Mouse (Mus musculus) embryonic fibroblast, embryonic 13.5 days (primary cell): ENCODE measurements around the gene Gm28308. TPM values are rescaled to one million over a fixed set of nuclear protein-coding genes. Genes with fewer than 3 reads are reported as not detected.

Experiments used
- H3K27ac ChIP-seq: 2 replicates; pipeline ENCODE4 v1.5.1; 2012; ENCODE audit warnings: low read length, control low read depth, inconsistent platforms; ENCODE audit not compliant: insufficient read depth
- H3K4me1 ChIP-seq: 2 replicates; pipeline ENCODE4 v1.6.1; 2011; ENCODE audit warnings: low read length; ENCODE audit not compliant: control insufficient read depth, insufficient read depth
- H3K4me3 ChIP-seq: 2 replicates; pipeline ENCODE4 v1.5.1; 2011; ENCODE audit warnings: mild to moderate bottlenecking, control low read depth, low read length; ENCODE audit not compliant: insufficient read depth
- CTCF ChIP-seq: IDR thresholded peaks from 2 replicates; pipeline ENCODE4 v1.5.1; 2011; ENCODE audit warnings: mild to moderate bottlenecking, control low read depth, low read length, moderate library complexity, borderline replicate concordance; ENCODE audit not compliant: insufficient read depth
- POLR2A ChIP-seq: IDR thresholded peaks from 2 replicates; pipeline ENCODE4 v1.6.1; 2011; ENCODE audit warnings: low read depth, mild to moderate bottlenecking, control low read depth, low read length, moderate library complexity
- polyA plus RNA-seq: library from polyadenylated mRNA; stranded (reverse); fragments of >200 nt; gene quantifications from 2 replicates; pipeline ENCODE4 v1.2.4, GENCODE M21; 2011; ENCODE audit warnings: low read depth; ENCODE audit not compliant: missing spikeins, insufficient read length

Gm28308 gene
- polyA plus RNA-seq, 1 experiment = not detected

DNA sequence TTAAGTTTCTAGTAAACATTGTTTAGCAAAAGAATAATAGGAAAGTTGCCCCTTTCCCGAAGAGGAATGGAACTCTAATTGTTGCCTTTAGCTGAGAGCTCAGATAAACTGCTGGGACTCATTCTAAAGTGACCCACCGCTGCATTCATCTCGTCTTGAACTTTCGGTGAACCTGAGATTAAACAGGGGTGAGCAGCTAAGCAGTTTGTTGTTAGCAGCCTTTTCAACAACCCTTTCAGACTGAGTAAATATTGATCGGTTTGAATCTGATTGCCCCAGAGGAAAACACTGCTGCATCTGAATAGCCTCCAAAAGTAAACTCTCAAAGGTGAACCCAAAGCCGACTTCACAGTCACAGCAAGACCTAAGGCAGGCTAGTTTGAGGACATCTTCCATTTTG, 59.9 kb downstream of the Gm28308 start:
- Histone ChIP-seq H3K4me1 (0 out of 2 replicates have a peak, but pooled peaks cover 4% of the 10 kb centered on the region), H3K4me3 (no peak overlapping the region), H3K27ac (no peak overlapping the region)
- TF ChIP-seq CTCF (no peak), POLR2A (no peak)

DNA sequence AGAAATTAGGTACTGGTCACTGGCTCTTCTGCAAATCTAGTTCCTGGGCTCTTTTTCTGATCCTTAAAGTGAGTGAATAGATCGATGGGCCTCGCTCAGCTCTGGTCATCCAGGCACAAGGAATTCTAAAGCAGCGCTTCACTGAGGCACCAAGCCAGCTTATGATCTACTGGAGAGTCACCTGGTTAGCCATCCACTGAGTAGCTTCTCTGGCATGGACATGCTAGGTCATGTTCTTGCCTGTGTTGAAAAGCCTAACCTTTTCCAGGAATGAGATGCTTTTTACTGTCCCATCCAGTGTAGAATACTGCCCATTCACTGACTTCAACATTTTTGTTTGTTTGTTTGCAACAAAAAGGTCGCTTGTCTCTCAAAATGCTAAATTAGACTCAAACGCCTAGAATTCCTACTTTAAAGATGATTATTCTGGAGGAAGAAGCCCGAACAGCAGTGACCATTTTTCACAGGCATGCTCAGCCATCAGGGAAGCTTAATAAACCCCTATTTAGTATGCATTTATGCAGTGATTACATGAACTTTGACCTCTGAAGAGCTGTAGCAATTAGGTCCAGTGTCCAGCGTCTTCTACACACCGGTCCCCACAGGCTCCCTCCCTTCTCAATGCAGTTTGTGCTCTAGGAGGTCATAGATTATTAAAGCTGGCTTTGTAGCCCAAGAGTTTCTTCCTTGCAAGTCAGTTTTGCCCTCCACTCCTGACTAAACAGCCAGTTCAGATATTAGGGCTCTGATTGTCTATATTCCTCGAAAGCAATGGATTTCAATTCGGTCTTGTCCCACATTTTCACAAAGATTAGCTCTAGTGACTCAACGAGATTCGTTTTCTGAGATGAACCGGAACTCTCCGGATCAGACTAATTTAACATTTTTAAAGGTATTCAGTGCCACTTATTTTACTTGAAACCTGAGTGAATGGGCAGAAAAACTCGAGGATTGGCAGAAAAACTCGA, 60.6 kb downstream of the Gm28308 start:
- no peak for TF ChIP-seq CTCF
- no peak for TF ChIP-seq POLR2A
- Histone ChIP-seq H3K4me3 (no peak overlapping the region), H3K4me1 (0 out of 2 replicates have a peak, but pooled peaks cover 4% of the 10 kb centered on the region), H3K27ac (no peak overlapping the region)

DNA sequence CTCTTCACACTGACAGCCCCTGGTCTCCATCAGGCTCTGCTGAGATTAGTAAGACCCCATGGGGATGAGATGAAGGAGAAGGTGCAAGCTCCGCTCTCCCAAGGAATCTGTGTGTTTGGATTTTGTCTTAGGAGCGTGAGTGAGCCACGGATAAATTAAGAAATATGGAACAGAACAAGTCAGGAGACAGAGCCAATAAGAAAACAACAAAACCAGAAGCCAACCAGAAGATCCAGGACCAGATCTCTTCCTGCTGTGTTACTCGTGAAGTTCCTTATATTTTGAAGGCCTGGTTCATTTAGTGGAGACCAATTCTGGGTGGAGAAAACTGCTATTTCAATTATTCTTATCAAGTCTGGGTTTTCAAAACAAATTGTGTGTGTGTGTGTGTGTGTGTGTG, 61.6 kb downstream of the Gm28308 start:
- no peak overlapping the region for H3K4me3 ChIP-seq
- H3K27ac ChIP-seq = no peak overlapping the region
- no peak for TF ChIP-seq POLR2A
- TF ChIP-seq CTCF = no peak
- H3K4me1 ChIP-seq = 0 out of 2 replicates have a peak, but pooled peaks cover 4% of the 10 kb centered on the region

DNA sequence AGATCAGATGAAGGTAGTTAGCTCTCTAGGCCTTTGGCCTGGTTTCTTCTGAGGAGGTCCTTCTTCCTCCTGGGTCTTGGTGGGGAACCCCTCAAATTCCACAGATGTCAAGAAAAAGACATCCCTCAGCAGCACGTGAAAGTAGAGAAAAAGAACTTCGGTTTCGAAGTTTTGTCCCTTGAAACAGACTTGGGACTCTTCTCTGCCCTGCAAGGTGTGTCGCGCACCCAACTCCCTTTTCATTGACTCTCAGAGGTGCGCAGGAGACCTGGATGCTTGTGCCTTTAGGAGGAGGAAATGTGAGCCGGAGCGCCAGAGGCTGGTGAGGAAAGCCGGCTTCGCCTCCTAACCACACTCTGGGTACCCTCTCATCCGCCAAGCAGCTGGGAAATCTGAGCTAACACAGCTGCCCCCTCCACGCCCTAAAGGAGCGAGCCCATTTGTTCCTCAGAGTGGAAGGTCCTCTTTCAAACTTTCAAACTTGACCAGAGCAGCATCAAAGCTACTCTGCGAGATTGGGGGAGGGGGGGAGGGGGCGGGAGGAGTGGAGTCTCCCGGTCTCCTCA, 62.7 kb downstream of the Gm28308 start:
- Histone ChIP-seq H3K4me3 (no peak overlapping the region), H3K4me1 (0 out of 2 replicates have a peak, but pooled peaks cover 4% of the 10 kb centered on the region), H3K27ac (no peak overlapping the region)
- TF ChIP-seq POLR2A (no peak), CTCF (no peak)

DNA sequence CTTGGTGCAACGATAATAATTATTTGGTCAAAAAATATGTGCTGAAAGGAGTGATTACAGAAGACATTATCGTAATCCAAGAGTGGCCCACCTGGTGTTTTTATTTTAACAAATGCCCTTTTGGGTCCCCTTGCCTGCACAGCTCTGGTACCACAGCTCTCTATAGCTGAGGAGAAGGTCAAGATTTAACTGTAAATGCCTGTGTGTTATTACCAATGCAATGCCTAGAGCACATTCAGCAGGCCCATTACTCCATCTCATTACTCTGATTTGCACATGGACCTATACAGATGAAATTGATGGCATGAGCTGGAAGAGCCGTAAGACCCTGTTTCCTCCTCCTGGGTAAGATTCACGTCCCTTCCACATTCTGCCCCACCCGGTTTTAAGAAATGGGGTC, 74.0 kb downstream of the Gm28308 start:
- H3K4me1 ChIP-seq = no peaks in the 10 kb centered on the region
- H3K27ac ChIP-seq = no peak overlapping the region
- no peak overlapping the region for H3K4me3 ChIP-seq
- TF ChIP-seq CTCF (no peak), POLR2A (no peak)

DNA sequence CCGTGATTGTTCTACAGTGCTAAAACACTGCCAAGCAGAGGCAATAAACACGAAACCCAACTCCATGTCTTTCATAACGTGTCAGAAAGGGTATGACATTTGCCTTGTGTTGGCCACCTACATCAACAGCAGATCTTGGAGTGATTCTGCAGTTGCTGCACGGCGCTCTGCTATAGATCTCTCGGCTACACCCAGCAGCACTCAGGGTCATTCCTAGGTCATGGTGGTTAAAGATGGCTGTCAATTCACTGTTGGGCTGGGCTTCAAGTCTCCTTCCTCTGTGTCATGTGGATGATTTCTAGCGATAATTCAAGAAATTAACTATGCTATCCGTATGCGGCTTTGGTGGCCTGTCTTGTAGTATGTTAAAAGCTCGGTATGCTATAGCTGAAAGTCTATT, 74.6 kb downstream of the Gm28308 start:
- no peaks in the 10 kb centered on the region for H3K4me1 ChIP-seq

DNA sequence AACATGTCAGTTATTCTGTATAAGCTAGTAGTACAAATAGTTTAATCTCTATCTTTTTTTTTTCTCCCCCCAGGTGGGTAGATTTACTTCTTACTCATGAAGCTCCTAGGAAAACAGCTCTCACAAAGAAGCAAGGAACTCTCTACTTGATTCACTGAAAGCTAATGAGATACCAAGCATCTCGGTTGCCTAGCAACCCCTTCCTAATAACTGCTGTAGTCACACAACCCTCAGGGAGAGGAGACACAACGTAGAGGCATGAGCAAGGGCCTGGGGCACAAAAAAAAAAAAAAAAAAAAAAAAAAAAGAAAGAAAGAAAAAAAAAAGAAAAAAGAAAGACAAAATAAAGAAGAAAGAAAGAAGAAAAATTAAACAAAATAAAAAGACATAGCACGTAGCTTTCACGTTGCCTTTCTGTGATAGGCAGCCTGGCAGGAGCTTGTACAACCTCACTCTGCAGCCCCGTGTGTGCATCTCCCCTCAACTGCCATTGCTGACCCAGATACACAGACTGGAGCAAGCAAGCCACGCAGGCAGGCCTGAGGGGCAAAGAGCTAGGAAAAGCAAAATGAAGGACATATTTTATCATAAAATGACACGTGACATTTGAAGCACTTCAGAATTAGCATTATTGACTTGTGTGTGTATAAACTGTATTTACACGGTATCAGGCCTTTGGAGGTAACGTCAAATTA, 75.2 kb downstream of the Gm28308 start:
- TF ChIP-seq POLR2A (no peak), CTCF (no peak)
- Histone ChIP-seq H3K4me3 (no peak overlapping the region), H3K4me1 (no peaks in the 10 kb centered on the region), H3K27ac (no peak overlapping the region)

More for the DNA sequence above, 74.6 kb downstream of the Gm28308 start:
- no peak overlapping the region for H3K27ac ChIP-seq
- no peak overlapping the region for H3K4me3 ChIP-seq
- TF ChIP-seq POLR2A (no peak), CTCF (no peak)

DNA sequence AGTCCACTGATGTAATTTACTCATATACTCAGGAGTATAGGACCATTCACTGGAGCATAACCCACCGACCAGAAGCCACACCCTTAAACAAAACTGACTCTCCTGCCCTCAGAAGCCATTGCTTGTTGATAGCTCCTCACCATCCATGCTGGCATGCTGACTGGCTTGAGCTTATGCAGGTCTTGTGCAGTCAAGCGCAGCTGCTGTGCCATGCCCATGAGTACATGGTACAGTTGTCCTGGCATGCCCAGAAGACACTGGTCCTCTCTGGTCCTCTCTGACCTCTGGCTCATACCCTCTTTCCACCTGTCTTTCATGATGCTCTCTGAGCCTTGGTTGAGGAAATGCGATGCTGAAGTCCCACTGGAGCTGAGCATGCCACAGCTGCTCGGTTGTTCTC, 89.5 kb downstream of the Gm28308 start:
- Histone ChIP-seq H3K4me3 (no peak overlapping the region), H3K4me1 (no peaks in the 10 kb centered on the region), H3K27ac (no peak overlapping the region)
- no peak for TF ChIP-seq CTCF

DNA sequence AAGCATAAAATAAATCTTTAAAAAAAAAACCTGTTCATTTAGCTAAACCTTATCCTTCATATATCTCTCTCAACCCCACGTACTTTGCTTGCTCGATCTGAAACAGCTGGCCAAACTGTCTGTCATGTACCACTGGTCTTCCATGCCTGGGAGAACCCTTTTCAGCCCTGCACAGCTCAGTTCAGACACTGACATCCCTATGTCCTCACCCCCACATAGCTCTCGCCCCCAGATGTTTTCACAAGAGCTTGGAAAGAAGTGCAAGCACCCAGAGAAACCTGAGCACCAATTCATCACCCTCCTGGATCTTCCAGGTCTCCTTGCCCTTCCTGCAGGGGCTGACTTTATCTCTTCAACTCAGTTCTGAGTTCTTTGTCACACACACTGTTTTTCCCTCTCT, 92.0 kb downstream of the Gm28308 start:
- H3K27ac ChIP-seq = no peak overlapping the region
- TF ChIP-seq CTCF (no peak), POLR2A (no peak)
- no peak overlapping the region for H3K4me3 ChIP-seq
- no peaks in the 10 kb centered on the region for H3K4me1 ChIP-seq

DNA sequence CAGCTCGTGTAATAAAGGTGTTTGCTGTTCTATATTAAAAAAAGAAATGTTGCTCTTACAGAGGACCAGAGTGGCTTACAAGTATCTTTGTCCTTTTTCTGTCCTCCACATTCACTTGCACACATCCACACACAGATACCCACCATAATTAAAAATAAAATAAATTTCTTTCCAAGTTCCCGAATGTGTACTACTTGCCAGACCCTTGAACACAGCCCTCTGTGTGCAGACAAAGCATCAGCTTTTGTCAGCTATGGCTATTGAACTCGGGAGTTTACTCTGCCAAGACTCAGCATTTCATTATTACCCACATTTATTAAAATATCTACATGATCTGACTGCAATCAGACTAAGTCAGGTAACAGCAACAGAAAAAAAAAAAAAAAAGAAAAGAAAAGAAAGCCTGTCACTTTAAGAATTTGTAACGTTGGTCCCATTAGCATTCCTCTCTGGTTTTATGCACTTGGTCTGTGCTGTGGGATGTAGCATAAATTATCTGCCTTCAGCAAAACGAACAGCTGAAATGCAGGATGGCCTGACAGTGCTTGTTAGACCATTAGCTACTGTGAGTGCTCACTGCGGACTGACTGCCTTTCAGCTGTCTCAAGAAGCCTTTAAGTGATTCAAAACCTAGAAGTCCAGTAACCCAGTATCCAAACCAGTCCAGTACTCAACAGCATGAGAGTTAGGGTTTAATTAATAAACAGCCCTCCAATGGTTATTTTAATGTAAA, 94.1 kb downstream of the Gm28308 start:
- Histone ChIP-seq H3K27ac (no peak overlapping the region), H3K4me1 (no peaks in the 10 kb centered on the region), H3K4me3 (no peak overlapping the region)
- TF ChIP-seq CTCF (no peak), POLR2A (no peak)
